Comparison of ENCODE assay signal across 10 mouse cellular contexts in the genomic region with DNA sequence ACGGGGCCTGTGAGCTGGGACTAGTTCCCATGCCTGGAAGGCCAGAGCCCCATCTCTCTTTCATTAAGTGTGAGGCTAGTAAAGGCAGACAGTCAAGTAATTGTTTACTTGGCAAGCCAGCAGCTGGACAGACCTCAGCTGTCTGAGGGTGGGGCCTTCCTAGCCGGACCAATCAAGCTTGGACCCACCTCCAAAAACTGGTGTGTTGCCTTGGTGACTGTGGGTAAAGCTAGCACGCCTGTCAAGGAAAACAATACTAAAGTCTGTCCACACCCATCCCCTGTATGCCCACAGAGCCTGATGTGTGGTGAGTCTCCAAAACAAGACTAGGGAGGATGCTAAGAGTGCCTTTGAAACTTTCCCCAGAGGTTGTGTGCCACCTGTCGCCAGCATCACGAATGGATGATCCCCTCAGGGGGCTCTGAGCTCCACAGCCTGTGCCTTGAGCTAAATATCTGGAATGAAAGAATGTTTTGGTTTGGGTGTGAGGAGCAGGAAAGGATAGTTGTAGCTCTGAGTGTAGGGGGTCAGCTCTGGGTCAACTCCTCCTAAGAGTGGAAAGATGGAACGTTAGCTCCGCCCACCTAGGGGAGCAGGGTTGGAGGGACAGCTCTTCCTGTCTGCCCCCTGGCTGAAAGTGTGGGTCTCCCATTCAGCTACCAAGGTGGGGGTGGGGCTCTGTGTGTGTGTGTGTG. TPM values are rescaled to one million over a fixed set of nuclear protein-coding genes. Genes with fewer than 3 reads are reported as not detected.
DNase-seq lines count a peak whose midpoint lies in the region; ATAC-seq and TF ChIP-seq lines count a peak whose summit lies in the region.
"Had no signal": no experiment of that assay in that cellular context is flagged by ENCODE, and none has a peak within 500 bp of the region (broad histone marks: within the 10 kb centered on the region; RNA-seq: fewer than 3 reads in every experiment).

No protein-coding gene starts in this region.

- H3K4me1 ChIP-seq in kidney, adult 2 months (ENCODE audit: control insufficient read depth, insufficient read depth, low read length): no peaks in the 10 kb centered on the region
- H3K4me1 ChIP-seq in lung, embryonic 16.5 days (replicated peaks; ENCODE audit: control insufficient read depth, insufficient read depth, low read length): peaks cover 47% of the 10 kb centered on the region
- H3K4me1 ChIP-seq in small intestine, adult 2 months (ENCODE audit: control insufficient read depth, insufficient read depth, insufficient read length, low read length): peaks cover 30% of the 10 kb centered on the region

- peak overlapping the region; percentile 33 for H3K4me2 ChIP-seq in lung, embryonic 16.5 days (ENCODE audit: low read depth, low read length)

- no peak overlapping the region for H3K4me3 ChIP-seq in kidney, adult 2 months (ENCODE audit: insufficient read depth, low read depth, low read length)
- H3K4me3 ChIP-seq in lung, embryonic 16.5 days (ENCODE audit: low read length): 0 out of 2 replicates have a peak overlapping the region, but pooled peaks have one; percentile 11
- H3K4me3 ChIP-seq in small intestine, adult 2 months (ENCODE audit: low read depth, low read length): no peak overlapping the region

- no peak for TF ChIP-seq CTCF in kidney, adult 2 months (conservative IDR thresholded peaks at IDR 0.05; ENCODE audit: insufficient read depth, insufficient read length, low read depth, low read length)
- no peak for TF ChIP-seq CTCF in small intestine, adult 2 months (IDR thresholded peaks at IDR 0.05; ENCODE audit: extremely low read depth, insufficient read length, insufficient replicate concordance, low read depth, low read length)

- 41% methylated on average over 7 of the region's 7 CpGs for WGBS in kidney, adult 2 months
- 16% methylated on average over 7 of the region's 7 CpGs for WGBS in lung, embryonic 16.5 days
- 20% methylated on average over 7 of the region's 7 CpGs for WGBS in small intestine, adult 2 months

- ATAC-seq in common myeloid progenitor, adult 5-6 weeks (replicated peaks; ENCODE audit: low read depth, poor library complexity, severe bottlenecking): peak; percentile 64
- ATAC-seq in lung, embryonic 16.5 days (ENCODE audit: low read depth): peak; percentile 88

- TF ChIP-seq POLR2A in kidney, adult 2 months (IDR thresholded peaks at IDR 0.05; ENCODE audit: low read depth, low read length): no peak
- TF ChIP-seq POLR2A in small intestine, adult 2 months (IDR thresholded peaks at IDR 0.05; ENCODE audit: low read depth, low read length): no peak

- H3K27ac ChIP-seq in kidney, adult 2 months (ENCODE audit: insufficient read depth, low read depth, low read length): peak overlapping the region; percentile 17
- peak overlapping the region; percentile 96 for H3K27ac ChIP-seq in lung, embryonic 16.5 days (ENCODE audit: low read length)
- peak overlapping the region; percentile 89 for H3K27ac ChIP-seq in small intestine, adult 2 months (ENCODE audit: insufficient read depth, low read depth, low read length)

- H3K36me3 ChIP-seq in kidney, adult 2 months (ENCODE audit: control insufficient read depth, insufficient read depth, low read length): no peaks in the 10 kb centered on the region
- H3K36me3 ChIP-seq in lung, embryonic 16.5 days (ENCODE audit: control insufficient read depth, insufficient read depth, low read length): no peaks in the 10 kb centered on the region
- no peaks in the 10 kb centered on the region for H3K36me3 ChIP-seq in small intestine, adult 2 months (ENCODE audit: control insufficient read depth, insufficient read depth, low read length)

- no peaks in the 10 kb centered on the region for H3K9me3 ChIP-seq in lung, embryonic 16.5 days (ENCODE audit: control insufficient read depth, low read length)

- DNase-seq in adrenal gland, postnatal 10 days: peak; percentile 60
- no peak for DNase-seq in adrenal gland, postnatal 4 days (ENCODE audit: low spot score in 2 of 2)
- peak; percentile 88 for DNase-seq in heart, adult 8-10 months (ENCODE audit: low spot score)
- peak; percentile 86 for DNase-seq in kidney, adult 2 months
- DNase-seq in layer of hippocampus, adult 8-10 months (ENCODE audit: low spot score in 2 of 2): no peak

- H3K9ac ChIP-seq in lung, embryonic 16.5 days (ENCODE audit: low read length): peak overlapping the region; percentile 36; the same call in 1 of the 2 replicates

- H3K27me3 ChIP-seq in kidney, adult 2 months (replicated peaks; ENCODE audit: control insufficient read depth, insufficient read depth, low read length): no peaks in the 10 kb centered on the region
- H3K27me3 ChIP-seq in lung, embryonic 16.5 days (ENCODE audit: control insufficient read depth, insufficient read depth, low read depth, low read length): no peaks in the 10 kb centered on the region
- no peaks in the 10 kb centered on the region for H3K27me3 ChIP-seq in small intestine, adult 2 months (ENCODE audit: control insufficient read depth, insufficient read depth, low read length)

RNA-seq across cellular contexts. Expression of a gene that starts 5.3 kb away (rescaled TPM):
- 10 to 100 TPM; 20.1 to 21.0 TPM for total RNA-seq in adrenal gland, postnatal 10 days (2021)
- total RNA-seq in adrenal gland, postnatal 4 days (2021): 10 to 100 TPM; 15.7 to 16.5 TPM
- total RNA-seq in common myeloid progenitor, adult 5-6 weeks (2017): 15.4 and 18.5 TPM in 2 replicates
- 10 to 100 TPM; 11.2 to 19.9 (median 15.0) TPM for total RNA-seq in heart, adult 8-10 months (2022)
- polyA plus RNA-seq in kidney, adult 2 months (2012; rRNA removed): 15.7 and 20.8 TPM in 2 replicates
- polyA plus RNA-seq in lung, embryonic 16.5 days (2015; fragmentation: Nextera tagmentation; extraction: Ambion mirVana): 5.8 and 8.9 TPM in 2 replicates
- polyA plus RNA-seq in small intestine, adult 2 months (2012; rRNA removed): 21.3 and 25.6 TPM in 2 replicates
- total RNA-seq in layer of hippocampus, adult 8-10 months (2022): 10 to 100 TPM; 17.5 to 84.6 (median 50.1) TPM

RNA-seq across cellular contexts. Expression of a gene that starts 47.6 kb away (rescaled TPM):
- not detected for total RNA-seq in adrenal gland, postnatal 10 days (2021)
- total RNA-seq in adrenal gland, postnatal 4 days (2021): not detected
- total RNA-seq in common myeloid progenitor, adult 5-6 weeks (2017): not detected in 2 replicates
- not detected for total RNA-seq in heart, adult 8-10 months (2022)
- not detected in 2 replicates for polyA plus RNA-seq in kidney, adult 2 months (2012; rRNA removed)
- 2.5 and 3.1 TPM in 2 replicates for polyA plus RNA-seq in lung, embryonic 16.5 days (2015; fragmentation: Nextera tagmentation; extraction: Ambion mirVana)
- polyA plus RNA-seq in small intestine, adult 2 months (2012; rRNA removed): 0.41 and 0.51 TPM in 2 replicates
- total RNA-seq in layer of hippocampus, adult 8-10 months (2022): under 1 TPM in 2 of 4 experiments, not detected in 2; 0.45 to 0.55 TPM
- total RNA-seq: MEL had no signal
- polyA plus RNA-seq: testis, adult 2 months had no signal

Comparison
In these comparisons a context has a peak if more than half of its experiments do, and no peak if none do; other contexts are left out.
1. DNase-seq: peak in adrenal gland, postnatal 10 days (single experiment), heart, adult 8-10 months (single experiment) and kidney, adult 2 months (single experiment); none in adrenal gland, postnatal 4 days (0 of 2) and layer of hippocampus, adult 8-10 months (0 of 2).
2. H3K27ac ChIP-seq: peak in every context shown above with its lines; median percentile 96 in lung, embryonic 16.5 days; 89 in small intestine, adult 2 months; 17 in kidney, adult 2 months.